Mouse (Mus musculus) hindbrain, embryonic 14.5 days (tissue): ENCODE measurements around the gene Tiparp. TPM values are rescaled to one million over a fixed set of nuclear protein-coding genes. Genes with fewer than 3 reads are reported as not detected.

Experiments
- ATAC-seq: fragments of 200-750 bp; cut with Nextera tagmentation; 2 replicates; pipeline ENCODE4 v1.8.0; 2017; ENCODE audit warnings: moderate number of reproducible peaks, mild to moderate bottlenecking, moderate TSS enrichment, moderate library complexity; ENCODE audit not compliant: low FRiP score
- DNase-seq: peaks from one replicate; pipeline ENCODE4 v3.0.0-alpha.2; 2015; ENCODE audit warnings: low spot score
- H3K27ac ChIP-seq: fragments of 300-500 bp; sonication (generic); 2 replicates; pipeline ENCODE4 v1.5.1; 2014; ENCODE audit warnings: mild to moderate bottlenecking, moderate library complexity
- H3K27me3 ChIP-seq: fragments of 300-500 bp; sonication (generic); 2 replicates; pipeline ENCODE4 v1.6.1; 2014; ENCODE audit warnings: mild to moderate bottlenecking, low read length, mixed read lengths; ENCODE audit not compliant: control insufficient read depth, insufficient read depth
- H3K36me3 ChIP-seq: fragments of 300-500 bp; sonication (generic); replicated peaks from 2 replicates; pipeline ENCODE4 v1.6.1; 2014; ENCODE audit not compliant: control insufficient read depth, insufficient read depth
- H3K4me1 ChIP-seq: fragments of 300-500 bp; sonication (generic); replicated peaks from 2 replicates; pipeline ENCODE4 v1.6.1; 2014; ENCODE audit warnings: antibody characterized with exemption, low read length, mixed read lengths; ENCODE audit not compliant: control insufficient read depth, insufficient read depth
- H3K4me2 ChIP-seq: fragments of 300-500 bp; sonication (generic); replicated peaks from 2 replicates; pipeline ENCODE4 v1.6.1; 2014; ENCODE audit warnings: mild to moderate bottlenecking, moderate library complexity
- H3K4me3 ChIP-seq: fragments of 300-500 bp; sonication (generic); replicated peaks from 2 replicates; pipeline ENCODE4 v1.5.1; 2014; ENCODE audit warnings: mild to moderate bottlenecking, low read length
- H3K9ac ChIP-seq: fragments of 300-500 bp; sonication (generic); 2 replicates; pipeline ENCODE4 v1.6.1; 2014
- H3K9me3 ChIP-seq: fragments of 300-500 bp; sonication (generic); 2 replicates; pipeline ENCODE4 v1.6.1; 2016; ENCODE audit warnings: low read length; ENCODE audit not compliant: control insufficient read depth
- WGBS: fragments of 180-500 bp; shearing (Covaris S2); extraction: QIAGEN DNeasy Blood & Tissue Kit; methylation state at CpG from one replicate; pipeline ENCODE4 v1.1.7; 2014; 5-methylcytosine and 5-hydroxymethylcytosine counted together
- polyA plus RNA-seq: library from polyadenylated mRNA; unstranded; fragments of >200 nt; fragmentation: Nextera tagmentation; extraction: Ambion mirVana; gene quantifications from 2 replicates; pipeline ENCODE4 v1.2.1, GENCODE M21; 2014

Gene Tiparp
- polyA plus RNA-seq, 1 experiment from 2014 or later: 30.8 TPM

DNA sequence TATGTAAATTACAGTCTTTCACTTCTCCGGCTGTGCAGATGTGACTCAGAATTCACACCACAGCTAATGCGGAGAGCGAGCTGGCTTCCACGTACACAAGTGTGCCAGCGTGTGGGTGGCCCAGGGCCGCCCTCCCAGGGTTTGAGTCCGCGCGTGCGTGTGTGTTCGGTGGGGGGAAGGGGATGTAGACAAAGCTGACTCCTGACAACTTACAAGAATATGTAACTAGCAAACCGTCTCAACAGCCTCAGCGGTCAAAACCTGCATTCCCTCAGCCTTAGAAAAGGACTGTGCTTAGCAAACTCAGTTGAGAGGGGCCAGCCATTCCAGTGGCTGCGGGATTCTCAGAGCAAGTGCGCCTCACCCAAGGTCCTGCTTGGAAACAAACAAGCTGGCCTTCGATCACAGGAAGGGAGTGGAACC, 58.3 kb downstream of the Tiparp start:
- no peak overlapping the region for H3K27ac ChIP-seq
- 1% methylated on average over 16 of the region's 16 CpGs for WGBS
- H3K36me3 ChIP-seq: no peaks in the 10 kb centered on the region
- no peaks in the 10 kb centered on the region for H3K9me3 ChIP-seq
- H3K27me3 ChIP-seq: no peaks in the 10 kb centered on the region
- peak overlapping the region; percentile 22 for H3K4me3 ChIP-seq
- peaks cover 12% of the 10 kb centered on the region for H3K4me1 ChIP-seq
- ATAC-seq (peak; percentile 84), DNase-seq (peak; percentile 64)
- peak overlapping the region; percentile 39; the same call in 1 of the 2 replicates for H3K9ac ChIP-seq
- peak overlapping the region; percentile 53 for H3K4me2 ChIP-seq

DNA sequence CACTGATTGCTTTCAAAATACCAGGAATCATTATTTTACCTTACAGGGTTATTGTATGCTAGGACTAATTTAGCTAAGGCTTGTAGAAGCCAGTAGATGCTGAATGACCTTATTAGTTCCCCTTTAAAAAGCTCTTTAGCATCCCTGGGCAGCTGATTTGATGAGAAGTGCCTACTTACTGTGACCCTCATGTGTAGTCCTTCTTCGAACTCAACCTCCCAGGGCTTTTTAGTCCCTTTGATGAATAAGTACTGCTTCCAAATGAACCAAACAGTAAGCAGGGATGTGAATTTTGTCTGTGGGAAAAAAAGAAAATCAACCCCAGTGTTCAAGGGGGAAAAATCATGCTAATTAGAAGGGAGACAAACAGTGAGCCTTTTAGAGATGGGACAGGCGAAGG, 58.8 kb downstream of the Tiparp start:
- no peak overlapping the region for H3K27ac ChIP-seq
- H3K36me3 ChIP-seq: no peaks in the 10 kb centered on the region
- peaks cover 12% of the 10 kb centered on the region for H3K4me1 ChIP-seq
- H3K4me3 ChIP-seq: peak overlapping the region; percentile 22; the same call in 1 of the 2 replicates
- 54% methylated on average over 2 of the region's 2 CpGs for WGBS
- no peaks in the 10 kb centered on the region for H3K27me3 ChIP-seq
- H3K9ac ChIP-seq: peak overlapping the region; percentile 39; the same call in 1 of the 2 replicates
- DNase-seq (no peak), ATAC-seq (no peak)
- peak overlapping the region; percentile 53 for H3K4me2 ChIP-seq
- no peaks in the 10 kb centered on the region for H3K9me3 ChIP-seq

DNA sequence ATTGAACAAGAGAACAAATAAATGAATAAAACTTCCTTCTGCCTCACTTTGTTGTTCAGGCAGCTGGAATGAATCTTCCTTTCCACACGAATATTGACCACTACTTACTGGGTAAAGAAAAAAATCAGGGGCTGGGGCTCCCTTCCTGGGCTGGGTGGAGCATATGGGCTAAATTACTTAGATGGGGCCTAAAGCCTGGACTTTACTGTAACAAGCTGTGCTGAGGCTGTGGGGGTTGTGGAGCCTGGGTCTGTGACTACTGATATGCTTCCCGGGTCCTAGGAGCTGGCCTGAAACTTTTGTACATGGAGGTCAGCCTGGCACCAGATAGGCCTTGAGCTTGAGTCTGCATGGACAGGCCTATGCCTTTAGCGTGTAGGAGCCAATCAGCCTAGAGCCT, 60.2 kb downstream of the Tiparp start:
- Histone ChIP-seq H3K9ac (no peak overlapping the region), H3K4me3 (no peak overlapping the region), H3K4me1 (peaks cover 12% of the 10 kb centered on the region), H3K9me3 (no peaks in the 10 kb centered on the region), H3K27ac (no peak overlapping the region), H3K27me3 (no peaks in the 10 kb centered on the region), H3K4me2 (no peak overlapping the region), H3K36me3 (no peaks in the 10 kb centered on the region)
- WGBS: 77% methylated on average over 3 of the region's 3 CpGs
- no peak for DNase-seq
- no peak for ATAC-seq

DNA sequence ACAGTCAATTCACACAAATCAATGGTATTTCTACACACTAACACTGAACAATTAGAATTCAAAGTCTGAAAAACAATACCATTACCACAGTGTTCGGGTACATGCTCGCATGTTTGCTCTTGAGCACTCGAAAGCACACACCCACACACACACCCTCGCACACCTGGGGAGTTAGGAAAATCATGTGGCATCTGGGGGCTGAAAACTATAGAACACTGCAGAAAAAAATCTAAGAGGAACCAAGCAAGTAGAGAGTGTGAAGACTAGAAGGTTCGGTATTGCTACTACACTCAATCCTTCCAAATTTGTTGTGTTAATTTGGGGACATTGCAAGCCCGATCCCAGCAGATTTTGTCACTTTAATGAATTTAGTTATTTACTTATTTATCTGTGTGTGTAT, 64.6 kb downstream of the Tiparp start:
- Histone ChIP-seq H3K4me3 (no peak overlapping the region), H3K9ac (no peak overlapping the region), H3K27ac (no peak overlapping the region), H3K4me1 (no peaks in the 10 kb centered on the region), H3K27me3 (no peaks in the 10 kb centered on the region), H3K36me3 (no peaks in the 10 kb centered on the region), H3K4me2 (no peak overlapping the region), H3K9me3 (no peaks in the 10 kb centered on the region)
- 92% methylated on average over 6 of the region's 6 CpGs for WGBS
- DNase-seq: no peak
- ATAC-seq: no peak

DNA sequence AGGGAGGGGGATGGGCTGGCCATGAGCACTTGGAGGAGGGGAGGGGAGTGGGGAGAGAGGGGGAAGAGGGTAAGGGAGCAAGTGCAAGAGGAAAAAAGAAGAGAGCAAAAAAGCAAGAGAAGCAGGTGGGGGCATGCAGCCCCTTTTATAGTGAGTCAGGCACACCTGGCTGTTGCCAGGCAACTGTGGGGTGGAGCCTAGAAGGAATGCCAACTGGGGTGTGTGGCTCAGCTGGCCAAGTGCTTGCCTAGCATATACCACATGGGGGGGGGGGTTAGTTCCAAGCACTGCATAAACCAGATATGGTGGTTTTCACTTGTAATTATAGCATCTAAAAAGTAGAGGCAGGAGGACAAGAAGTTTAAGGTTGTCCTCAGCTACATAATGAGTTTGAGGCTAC, 66.3 kb downstream of the Tiparp start:
- Histone ChIP-seq H3K4me1 (no peaks in the 10 kb centered on the region), H3K9me3 (no peaks in the 10 kb centered on the region), H3K27ac (no peak overlapping the region), H3K36me3 (no peaks in the 10 kb centered on the region), H3K27me3 (no peaks in the 10 kb centered on the region), H3K9ac (no peak overlapping the region), H3K4me3 (no peak overlapping the region), H3K4me2 (no peak overlapping the region)
- no peak for ATAC-seq
- no peak for DNase-seq

DNA sequence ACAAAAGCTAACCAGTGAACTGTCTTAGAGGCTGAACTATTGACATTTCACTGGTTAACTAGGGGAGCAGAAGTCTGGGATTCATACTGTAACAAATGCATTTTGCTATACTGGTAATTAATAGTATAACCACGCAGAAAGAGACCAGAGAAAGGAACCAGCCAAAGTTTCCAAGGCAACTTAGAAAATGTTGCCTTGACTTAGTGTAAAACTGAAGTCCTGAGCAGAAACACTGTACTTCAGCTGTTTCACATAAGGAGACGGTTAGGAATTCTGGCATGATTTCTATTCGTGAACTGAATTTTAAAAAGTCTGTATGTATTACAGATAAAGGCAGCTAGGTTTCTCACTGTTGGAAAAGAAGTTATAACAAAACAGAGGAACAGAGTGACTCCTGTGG, 67.0 kb downstream of the Tiparp start:
- H3K4me3 ChIP-seq: no peak overlapping the region
- H3K27ac ChIP-seq: no peak overlapping the region
- no peaks in the 10 kb centered on the region for H3K36me3 ChIP-seq
- no peaks in the 10 kb centered on the region for H3K27me3 ChIP-seq
- no peaks in the 10 kb centered on the region for H3K9me3 ChIP-seq
- peak; percentile 47 for DNase-seq
- no peak overlapping the region for H3K4me2 ChIP-seq
- no peak for ATAC-seq
- H3K4me1 ChIP-seq: no peaks in the 10 kb centered on the region
- no peak overlapping the region for H3K9ac ChIP-seq
- WGBS: 69% methylated on average over 3 of the region's 3 CpGs

DNA sequence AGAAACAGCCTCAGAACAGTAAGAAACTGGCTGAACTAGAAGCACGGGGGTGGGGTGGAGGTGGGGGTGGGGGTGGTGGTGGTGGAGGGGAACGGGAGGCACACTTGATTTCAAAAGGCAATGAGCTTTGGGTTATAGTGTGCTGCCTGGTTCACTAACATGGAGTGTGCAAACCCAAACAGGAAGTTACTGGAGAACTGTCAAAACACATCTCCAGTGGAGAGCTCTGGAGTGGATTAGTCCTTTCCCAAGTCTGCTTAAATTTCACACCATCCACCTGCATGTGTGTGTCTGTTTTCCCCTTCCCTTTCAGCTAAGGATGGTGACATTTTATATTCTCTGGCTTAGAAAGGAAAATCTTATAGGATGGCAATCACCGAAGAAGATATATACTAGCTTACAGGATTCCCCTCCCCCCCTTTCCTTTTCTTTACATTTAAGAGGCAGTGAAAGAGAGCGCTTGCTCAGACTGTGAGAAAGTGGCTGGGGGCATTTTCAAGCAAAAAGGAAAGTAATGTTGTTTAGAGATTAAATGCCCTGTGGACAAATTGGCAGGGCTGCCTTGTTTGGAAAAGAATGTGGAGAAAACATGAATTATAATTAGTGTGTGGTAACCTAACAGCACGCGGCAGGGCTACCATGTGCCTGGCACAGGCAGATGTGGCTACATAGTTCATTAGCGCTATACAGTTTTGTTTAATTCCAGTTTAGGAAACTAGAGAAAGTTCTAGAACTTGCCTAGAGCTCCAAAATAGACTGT, 70.0 kb downstream of the Tiparp start:
- no peaks in the 10 kb centered on the region for H3K9me3 ChIP-seq
- no peaks in the 10 kb centered on the region for H3K27me3 ChIP-seq
- WGBS: 61% methylated on average over 7 of the region's 7 CpGs
- H3K27ac ChIP-seq: no peak overlapping the region
- H3K9ac ChIP-seq: no peak overlapping the region
- ATAC-seq (no peak), DNase-seq (no peak)
- H3K4me3 ChIP-seq: no peak overlapping the region
- no peak overlapping the region for H3K4me2 ChIP-seq
- no peaks in the 10 kb centered on the region for H3K4me1 ChIP-seq
- no peaks in the 10 kb centered on the region for H3K36me3 ChIP-seq

DNA sequence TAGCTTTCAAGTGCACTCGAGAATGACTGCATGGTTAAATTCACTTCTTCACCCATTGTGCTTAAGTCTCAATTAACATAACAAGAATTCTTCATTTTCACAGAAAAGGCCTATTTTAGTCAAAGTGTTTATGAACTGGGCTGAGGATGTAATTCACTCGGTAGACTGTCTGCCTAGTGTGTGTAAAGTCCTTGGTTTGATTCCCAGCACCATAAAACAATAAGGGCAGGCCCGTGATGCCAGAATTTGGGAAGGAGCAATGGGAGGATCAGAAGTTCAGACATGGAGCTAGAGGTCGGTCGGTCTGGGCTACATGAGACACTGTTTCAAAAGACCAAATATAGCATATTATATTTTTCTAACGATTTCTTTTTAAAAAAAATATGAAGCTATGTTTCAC, 70.9 kb downstream of the Tiparp start:
- H3K27ac ChIP-seq: no peak overlapping the region
- no peak for ATAC-seq
- H3K4me2 ChIP-seq: no peak overlapping the region
- DNase-seq: no peak
- no peaks in the 10 kb centered on the region for H3K9me3 ChIP-seq
- WGBS: 86% methylated on average over 6 of the region's 6 CpGs
- H3K4me3 ChIP-seq: no peak overlapping the region
- H3K4me1 ChIP-seq: no peaks in the 10 kb centered on the region
- H3K36me3 ChIP-seq: no peaks in the 10 kb centered on the region
- H3K27me3 ChIP-seq: no peaks in the 10 kb centered on the region
- no peak overlapping the region for H3K9ac ChIP-seq

DNA sequence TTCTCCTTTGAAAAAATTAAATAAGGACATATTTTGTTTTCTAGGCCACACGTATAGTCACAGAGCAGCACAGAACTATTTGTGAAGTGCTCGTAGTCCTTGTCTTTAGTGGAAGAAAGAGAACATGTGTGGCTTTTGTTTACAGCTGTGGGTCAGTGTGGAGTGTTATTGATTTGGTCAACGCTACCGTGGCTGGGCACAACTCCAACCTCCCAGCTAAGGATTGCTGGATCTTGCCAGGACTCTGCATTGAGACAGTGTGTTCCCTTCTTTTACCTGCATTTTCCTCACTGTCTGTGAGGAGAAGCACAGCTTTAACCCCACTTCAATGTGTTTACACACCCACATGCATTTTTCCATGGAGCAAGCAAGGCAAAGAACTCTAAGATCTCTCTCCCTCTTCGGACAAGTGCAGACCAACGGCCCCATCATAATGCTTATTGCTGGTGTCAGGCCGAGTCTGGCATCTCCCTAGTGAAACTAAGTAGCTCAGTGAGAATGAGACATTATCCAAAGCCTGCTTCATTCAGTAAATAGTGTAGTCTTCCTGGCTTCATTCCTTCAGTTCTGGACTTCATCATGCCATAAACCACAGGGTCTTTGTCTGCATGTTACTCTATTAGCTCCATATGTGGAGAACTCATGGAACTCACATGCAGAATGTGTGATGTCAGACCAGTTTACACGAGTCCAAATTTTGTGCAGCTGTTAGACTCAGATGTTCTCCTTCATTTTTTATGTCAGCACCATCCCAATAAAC, 73.3 kb downstream of the Tiparp start:
- Histone ChIP-seq H3K4me1 (no peaks in the 10 kb centered on the region), H3K27ac (no peak overlapping the region), H3K4me2 (no peak overlapping the region), H3K36me3 (no peaks in the 10 kb centered on the region), H3K4me3 (no peak overlapping the region), H3K27me3 (no peaks in the 10 kb centered on the region), H3K9me3 (no peaks in the 10 kb centered on the region), H3K9ac (no peak overlapping the region)
- DNase-seq (no peak), ATAC-seq (no peak)
- WGBS: 76% methylated on average over 8 of the region's 8 CpGs
